Mouse (Mus musculus): ENCODE measurements around the gene Pxylp1.

Pxylp1 gene

GRCm38 (mm10) chr9:96860380-96861091 lies 31.9 kb downstream of the Pxylp1 start:
- no peak for DNase-seq (ENCODE audit: low read depth)

- no peak for DNase-seq (ENCODE audit: low read depth)
These were observed 33.4 kb downstream of the Pxylp1 start for GRCm38 (mm10) chr9:96859027-96859426.

GRCm38 (mm10) chr9:96857838-96858237 lies 34.6 kb downstream of the Pxylp1 start:
- DNase-seq (ENCODE audit: low read depth): peak; percentile 45

GRCm38 (mm10) chr9:96853300-96854186 lies 38.9 kb downstream of the Pxylp1 start:
- no peak for DNase-seq (ENCODE audit: low read depth)

GRCm38 (mm10) chr9:96851634-96852033 lies 40.8 kb downstream of the Pxylp1 start:
- no peak for DNase-seq (ENCODE audit: low read depth)

- no peak for DNase-seq (ENCODE audit: low read depth)
These were observed 41.4 kb downstream of the Pxylp1 start for GRCm38 (mm10) chr9:96851036-96851435.

GRCm38 (mm10) chr9:96849012-96849411 lies 43.5 kb downstream of the Pxylp1 start:
- no peak for DNase-seq (ENCODE audit: low read depth)

GRCm38 (mm10) chr9:96846361-96846760 lies 46.1 kb downstream of the Pxylp1 start:
- DNase-seq (ENCODE audit: low read depth): no peak

- no peak for DNase-seq (ENCODE audit: low read depth)
These were observed 47.7 kb downstream of the Pxylp1 start for GRCm38 (mm10) chr9:96844798-96845209.

- DNase-seq (ENCODE audit: low read depth): no peak
These were observed 53.1 kb downstream of the Pxylp1 start for GRCm38 (mm10) chr9:96839376-96839775.

GRCm38 (mm10) chr9:96838864-96839263 lies 53.6 kb downstream of the Pxylp1 start:
- peak; percentile 47 for DNase-seq (ENCODE audit: low read depth)

- no peak for DNase-seq (ENCODE audit: low read depth)
These were observed 54.6 kb downstream of the Pxylp1 start for GRCm38 (mm10) chr9:96837781-96838420.

GRCm38 (mm10) chr9:96836984-96837383 lies 55.5 kb downstream of the Pxylp1 start:
- DNase-seq (ENCODE audit: low read depth): no peak

GRCm38 (mm10) chr9:96835374-96835921 lies 57.0 kb downstream of the Pxylp1 start:
- DNase-seq (ENCODE audit: low read depth): no peak

GRCm38 (mm10) chr9:96833606-96834005 lies 58.9 kb downstream of the Pxylp1 start:
- no peak for DNase-seq (ENCODE audit: low read depth)

GRCm38 (mm10) chr9:96832516-96832915 lies 60.0 kb downstream of the Pxylp1 start:
- DNase-seq (ENCODE audit: low read depth): no peak

- DNase-seq (ENCODE audit: low read depth): no peak
These were observed 61.6 kb downstream of the Pxylp1 start for GRCm38 (mm10) chr9:96830856-96831359.

- peak; percentile 24 for DNase-seq (ENCODE audit: low read depth)
These were observed 62.8 kb downstream of the Pxylp1 start for GRCm38 (mm10) chr9:96829682-96830081.

GRCm38 (mm10) chr9:96828071-96828470 lies 64.4 kb downstream of the Pxylp1 start:
- no peak for DNase-seq (ENCODE audit: low read depth)

GRCm38 (mm10) chr9:96827002-96827785 lies 65.3 kb downstream of the Pxylp1 start:
- DNase-seq (ENCODE audit: low read depth): no peak

- DNase-seq (ENCODE audit: low read depth): no peak
These were observed 67.6 kb downstream of the Pxylp1 start for GRCm38 (mm10) chr9:96824857-96825256.
